Mouse (Mus musculus): ENCODE data around the gene Etv5. TPM values are rescaled to one million over a fixed set of nuclear protein-coding genes. Genes with fewer than 3 reads are reported as not detected.

The Etv5 gene
- total RNA-seq, 1 experiment from 2014 or later = 29.5 TPM

DNA sequence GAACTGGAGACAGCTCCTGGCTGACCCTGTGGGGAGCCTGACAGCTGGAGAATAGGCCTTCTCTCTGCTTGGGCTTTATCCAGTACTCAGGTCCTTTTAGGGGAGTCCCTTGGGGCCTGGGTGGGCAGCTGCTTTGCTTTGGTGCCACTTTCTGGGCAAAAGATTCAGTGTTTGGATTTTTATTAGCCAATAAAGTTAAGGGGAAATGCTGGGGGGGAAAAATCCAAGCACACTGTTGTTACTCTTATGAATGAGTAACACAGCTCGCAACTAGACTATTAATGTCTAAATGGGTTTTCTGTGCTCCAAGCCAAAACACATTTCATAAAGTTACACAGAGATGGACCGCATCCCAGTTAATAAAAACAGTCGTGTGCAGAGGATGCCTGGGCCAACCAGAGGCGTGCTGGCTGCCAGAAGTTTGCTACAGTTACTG lies 98.3 kb downstream of the Etv5 start:
- no peak for DNase-seq

DNA sequence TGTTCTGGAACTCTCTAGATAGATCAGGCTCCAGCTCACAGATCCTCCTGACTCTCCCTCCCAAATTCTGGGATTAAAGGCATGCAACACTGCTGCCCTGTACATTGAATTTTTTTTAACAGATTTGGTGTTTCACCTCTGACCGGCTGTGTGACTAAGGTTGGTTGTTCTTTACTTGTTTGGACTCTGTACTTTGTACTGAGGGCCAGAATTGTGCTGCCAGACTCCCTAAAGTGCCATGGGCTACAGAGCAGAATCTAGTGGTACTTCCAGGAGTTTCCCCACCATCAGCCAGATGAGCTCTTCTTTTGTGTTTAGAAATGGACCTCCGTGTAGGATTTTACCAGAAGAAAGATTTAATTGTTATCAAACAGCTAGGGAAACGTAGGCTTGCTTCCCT lies 103.7 kb downstream of the Etv5 start:
- DNase-seq = no peak

Other genes starting within 250 kb of the Etv5 start
- 103 and 117 TPM in 2 replicates for gene Tra2b, start 173.7 kb downstream of the Etv5 start, total RNA-seq (2021)
- 2.7 and 3.6 TPM in 2 replicates for gene Dgkg, start 217.5 kb upstream of the Etv5 start, total RNA-seq (2021)